Mouse (Mus musculus) stomach, embryonic 15.5 days (tissue): Measurements from ENCODE around the gene Arl6ip6. TPM values are rescaled to one million over a fixed set of nuclear protein-coding genes. Genes with fewer than 3 reads are reported as not detected.

Source experiments
- ATAC-seq: fragments of 200-750 bp; cut with Nextera tagmentation; 2 replicates; pipeline ENCODE4 v1.8.0; 2017; ENCODE audit warnings: low read depth, moderate number of reproducible peaks, moderate TSS enrichment; ENCODE audit not compliant: insufficient read depth, low FRiP score
- H3K27ac ChIP-seq: fragments of 300-500 bp; sonication (generic); 2 replicates; pipeline ENCODE4 v1.5.1; 2015; ENCODE audit warnings: mild to moderate bottlenecking, inconsistent platforms
- H3K27me3 ChIP-seq: fragments of 300-500 bp; sonication (generic); replicated peaks from 2 replicates; pipeline ENCODE4 v1.6.1; 2015; ENCODE audit warnings: inconsistent platforms
- H3K36me3 ChIP-seq: fragments of 300-500 bp; sonication (generic); 2 replicates; pipeline ENCODE4 v1.6.1; 2015; ENCODE audit warnings: inconsistent platforms
- H3K4me1 ChIP-seq: fragments of 300-500 bp; sonication (generic); 2 replicates; pipeline ENCODE4 v1.6.1; 2015; ENCODE audit warnings: inconsistent platforms
- H3K4me2 ChIP-seq: fragments of 300-500 bp; sonication (generic); 2 replicates; pipeline ENCODE4 v1.6.1; 2015; ENCODE audit warnings: mild to moderate bottlenecking, inconsistent platforms
- H3K4me3 ChIP-seq: fragments of 300-500 bp; sonication (generic); replicated peaks from 2 replicates; pipeline ENCODE4 v1.5.1; 2015; ENCODE audit warnings: inconsistent platforms
- H3K9ac ChIP-seq: fragments of 300-500 bp; sonication (generic); 2 replicates; pipeline ENCODE4 v1.6.1; 2015; ENCODE audit warnings: inconsistent platforms
- H3K9me3 ChIP-seq: fragments of 300-500 bp; sonication (generic); 2 replicates; pipeline ENCODE4 v1.6.1; 2016; ENCODE audit warnings: inconsistent platforms
- WGBS: fragments of 180-500 bp; shearing (Covaris S2); methylation state at CpG from one replicate; pipeline ENCODE4 v1.1.7; 2015; 5-methylcytosine and 5-hydroxymethylcytosine counted together
- polyA plus RNA-seq: library from polyadenylated mRNA; unstranded; fragments of >200 nt; fragmentation: Nextera tagmentation; extraction: Ambion mirVana; gene quantifications from 2 replicates; pipeline ENCODE4 v1.2.1, GENCODE M21; 2015

Gene Arl6ip6
- polyA plus RNA-seq, 1 experiment from 2014 or later = 47.3 TPM

DNA sequence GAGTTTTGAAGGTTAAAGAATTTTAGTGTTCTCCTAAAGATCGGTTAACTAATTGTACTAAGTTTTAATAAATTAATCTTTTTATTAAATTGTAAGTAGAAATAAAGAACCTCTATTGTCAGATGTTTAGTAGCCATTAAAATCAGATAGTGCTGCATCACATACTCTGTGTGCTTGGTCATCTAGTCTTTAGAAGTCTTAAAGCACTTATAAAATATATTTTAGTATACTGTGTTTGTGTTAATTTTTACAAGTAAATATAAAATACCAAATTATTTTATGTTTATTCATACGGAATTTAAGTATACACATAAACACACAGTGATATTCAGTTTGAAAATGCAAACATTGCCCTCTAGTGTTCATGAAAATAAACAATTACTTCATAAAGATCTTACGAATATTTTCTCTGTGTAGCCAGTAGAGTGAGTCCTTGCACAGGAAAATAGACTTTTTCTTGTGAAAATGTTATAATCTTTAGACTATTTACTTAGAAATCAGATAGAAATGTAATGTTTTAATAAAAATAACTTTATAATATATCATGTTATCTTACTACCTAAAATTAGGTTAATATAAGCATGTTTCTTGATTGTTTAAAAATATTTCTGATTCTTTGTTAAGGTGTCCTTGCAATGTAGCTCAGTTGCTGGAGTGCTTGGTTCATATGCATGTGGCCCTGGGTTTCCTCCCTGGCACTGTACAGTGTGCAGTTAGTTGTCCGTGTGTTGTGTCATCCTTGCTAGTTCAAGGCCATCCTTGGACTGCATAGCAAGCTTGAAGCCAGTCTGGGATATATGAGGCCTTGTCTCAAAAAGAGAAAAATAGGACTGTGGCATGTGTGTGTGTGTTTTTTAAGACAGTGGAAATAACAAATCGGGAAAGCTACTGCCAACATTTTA is 13.1 kb downstream of the Arl6ip6 start:
- no peak; the same call in 1 of the 2 replicates for ATAC-seq
- no peak overlapping the region for H3K4me2 ChIP-seq
- no peaks in the 10 kb centered on the region for H3K9me3 ChIP-seq
- no peak overlapping the region for H3K4me3 ChIP-seq
- no peak overlapping the region for H3K27ac ChIP-seq
- WGBS = 65% methylated on average over 5 of the region's 5 CpGs
- H3K9ac ChIP-seq = no peak overlapping the region
- peaks cover 3% of the 10 kb centered on the region; the same call in 1 of the 2 replicates for H3K36me3 ChIP-seq
- H3K4me1 ChIP-seq = no peaks in the 10 kb centered on the region
- H3K27me3 ChIP-seq = no peaks in the 10 kb centered on the region

DNA sequence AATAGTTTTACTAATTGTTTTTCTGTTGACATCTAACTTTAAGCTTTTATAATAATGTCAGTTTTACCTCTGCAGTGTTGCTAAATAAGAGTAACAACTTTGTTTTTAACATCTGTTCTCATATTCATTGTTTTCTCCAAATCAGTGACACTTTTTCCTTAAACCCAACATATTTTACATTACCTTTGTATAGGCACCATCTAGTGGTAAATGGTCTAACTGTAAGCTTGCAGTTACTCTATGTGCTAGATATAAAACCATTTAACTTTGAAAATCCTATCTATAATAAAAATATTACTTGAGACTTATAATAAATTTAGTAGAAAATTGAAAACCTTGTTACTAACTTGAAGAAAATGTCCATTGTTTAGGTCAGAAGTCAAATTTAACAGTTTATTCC is 15.2 kb downstream of the Arl6ip6 start:
- H3K27ac ChIP-seq = no peak overlapping the region
- H3K36me3 ChIP-seq = peaks cover 6% of the 10 kb centered on the region; the same call in 1 of the 2 replicates
- no peaks in the 10 kb centered on the region for H3K27me3 ChIP-seq
- H3K9me3 ChIP-seq = no peaks in the 10 kb centered on the region
- no peak overlapping the region for H3K4me3 ChIP-seq
- no peak overlapping the region for H3K9ac ChIP-seq
- H3K4me1 ChIP-seq = no peaks in the 10 kb centered on the region
- ATAC-seq = no peak
- no peak overlapping the region for H3K4me2 ChIP-seq

- Histone ChIP-seq H3K9me3 (no peaks in the 10 kb centered on the region), H3K27ac (no peak overlapping the region), H3K36me3 (peaks cover 14% of the 10 kb centered on the region), H3K4me3 (no peak overlapping the region), H3K4me2 (no peak overlapping the region), H3K27me3 (no peaks in the 10 kb centered on the region), H3K4me1 (no peaks in the 10 kb centered on the region), H3K9ac (no peak overlapping the region)
- 97% methylated on average over 1 of the region's 1 CpGs for WGBS
- ATAC-seq = no peak
Observed at GRCm38 (mm10) chr2:53213493-53213892, 22.0 kb downstream of the Arl6ip6 start.

- Histone ChIP-seq H3K27me3 (no peaks in the 10 kb centered on the region), H3K4me1 (no peaks in the 10 kb centered on the region), H3K9me3 (no peaks in the 10 kb centered on the region), H3K27ac (no peak overlapping the region), H3K4me3 (no peak overlapping the region), H3K4me2 (no peak overlapping the region), H3K36me3 (no peaks in the 10 kb centered on the region; the same call in 1 of the 2 replicates), H3K9ac (no peak overlapping the region)
- ATAC-seq = no peak
- 82% methylated on average over 5 of the region's 5 CpGs for WGBS
Observed at GRCm38 (mm10) chr2:53222242-53222641, 30.7 kb downstream of the Arl6ip6 start.

GRCm38 (mm10) chr2:53256982-53257381 is 65.5 kb downstream of the Arl6ip6 start:
- Histone ChIP-seq H3K4me1 (no peaks in the 10 kb centered on the region), H3K36me3 (no peaks in the 10 kb centered on the region), H3K27me3 (no peaks in the 10 kb centered on the region), H3K9me3 (no peaks in the 10 kb centered on the region), H3K4me3 (no peak overlapping the region), H3K27ac (no peak overlapping the region), H3K9ac (no peak overlapping the region), H3K4me2 (no peak overlapping the region)
- ATAC-seq = no peak
- 50% methylated on average over 2 of the region's 2 CpGs for WGBS

Other genes with a start within 250 kb of the Arl6ip6 start
- gene Prpf40a, start 442 bp upstream of the Arl6ip6 start, polyA plus RNA-seq = 131 and 132 TPM in 2 replicates